Mouse (Mus musculus): ENCODE measurements at regions not wholly inside any gene's neighbourhood (a gene's known extent, or its start where the extent isn't known, plus 50 kb on each side); places are given as distances from the start of the nearest gene placed in this dataset.

GRCm38 (mm10) chr10:98751376-98752058 is 162.7 kb upstream of the Atp2b1 start:
- no peak overlapping the region for H3K4me3 ChIP-seq (ENCODE audit: low read depth, low read length)
- H3K4me1 ChIP-seq (ENCODE audit: control insufficient read depth, insufficient read depth, low read length), result no peaks in the 10 kb centered on the region
- ATAC-seq (replicated peaks; ENCODE audit: insufficient number of reproducible peaks, low FRiP score, low TSS enrichment, low read depth) (0 out of 2 replicates have a peak, but pooled peaks have one; percentile 48), DNase-seq (ENCODE audit: low spot score) (peak; percentile 36)
- H3K36me3 ChIP-seq (replicated peaks; ENCODE audit: control insufficient read depth, insufficient read depth, low read depth, low read length), result no peaks in the 10 kb centered on the region
- no peak overlapping the region for H3K4me2 ChIP-seq (ENCODE audit: low read depth, low read length)
- no peak overlapping the region for H3K27ac ChIP-seq (replicated peaks; ENCODE audit: low read depth, low read length)
- no peaks in the 10 kb centered on the region for H3K9me3 ChIP-seq (replicated peaks; ENCODE audit: control insufficient read depth, low read length)
- 53% methylated on average over 11 of the region's 11 CpGs for WGBS
- H3K27me3 ChIP-seq (ENCODE audit: control insufficient read depth, insufficient read depth, low read length), result no peaks in the 10 kb centered on the region
- no peak overlapping the region for H3K9ac ChIP-seq (replicated peaks; ENCODE audit: low read length)

GRCm38 (mm10) chr10:98761080-98761479 is 153.1 kb upstream of the Atp2b1 start:
- Histone ChIP-seq H3K9ac (replicated peaks; ENCODE audit: low read length) (no peak overlapping the region), H3K4me3 (ENCODE audit: low read depth, low read length) (no peak overlapping the region), H3K27ac (replicated peaks; ENCODE audit: low read depth, low read length) (no peak overlapping the region), H3K4me1 (ENCODE audit: control insufficient read depth, insufficient read depth, low read length) (no peaks in the 10 kb centered on the region), H3K4me2 (ENCODE audit: low read depth, low read length) (no peak overlapping the region), H3K36me3 (replicated peaks; ENCODE audit: control insufficient read depth, insufficient read depth, low read depth, low read length) (no peaks in the 10 kb centered on the region), H3K9me3 (replicated peaks; ENCODE audit: control insufficient read depth, low read length) (no peaks in the 10 kb centered on the region), H3K27me3 (ENCODE audit: control insufficient read depth, insufficient read depth, low read length) (no peaks in the 10 kb centered on the region)
- DNase-seq (ENCODE audit: low spot score), result no peak
- no peak for ATAC-seq (replicated peaks; ENCODE audit: insufficient number of reproducible peaks, low FRiP score, low TSS enrichment, low read depth)

GRCm38 (mm10) chr10:98765786-98766419 is 148.3 kb upstream of the Atp2b1 start:
- ATAC-seq (replicated peaks; ENCODE audit: insufficient number of reproducible peaks, low FRiP score, low TSS enrichment, low read depth), result no peak
- WGBS, result 71% methylated on average over 11 of the region's 11 CpGs
- Histone ChIP-seq H3K4me3 (ENCODE audit: low read depth, low read length) (no peak overlapping the region), H3K9me3 (replicated peaks; ENCODE audit: control insufficient read depth, low read length) (no peaks in the 10 kb centered on the region), H3K27me3 (ENCODE audit: control insufficient read depth, insufficient read depth, low read length) (no peaks in the 10 kb centered on the region), H3K36me3 (replicated peaks; ENCODE audit: control insufficient read depth, insufficient read depth, low read depth, low read length) (no peaks in the 10 kb centered on the region), H3K27ac (replicated peaks; ENCODE audit: low read depth, low read length) (no peak overlapping the region), H3K4me1 (ENCODE audit: control insufficient read depth, insufficient read depth, low read length) (no peaks in the 10 kb centered on the region), H3K4me2 (ENCODE audit: low read depth, low read length) (no peak overlapping the region), H3K9ac (replicated peaks; ENCODE audit: low read length) (no peak overlapping the region)
- DNase-seq (ENCODE audit: low spot score), result no peak

- 97% methylated on average over 1 of the region's 1 CpGs for WGBS
- no peak for ATAC-seq (replicated peaks; ENCODE audit: insufficient number of reproducible peaks, low FRiP score, low TSS enrichment, low read depth)
- Histone ChIP-seq H3K27me3 (ENCODE audit: control insufficient read depth, insufficient read depth, low read length) (no peaks in the 10 kb centered on the region), H3K36me3 (replicated peaks; ENCODE audit: control insufficient read depth, insufficient read depth, low read depth, low read length) (no peaks in the 10 kb centered on the region), H3K4me2 (ENCODE audit: low read depth, low read length) (no peak overlapping the region), H3K27ac (replicated peaks; ENCODE audit: low read depth, low read length) (no peak overlapping the region), H3K4me1 (ENCODE audit: control insufficient read depth, insufficient read depth, low read length) (no peaks in the 10 kb centered on the region), H3K4me3 (ENCODE audit: low read depth, low read length) (no peak overlapping the region), H3K9ac (replicated peaks; ENCODE audit: low read length) (no peak overlapping the region), H3K9me3 (replicated peaks; ENCODE audit: control insufficient read depth, low read length) (no peaks in the 10 kb centered on the region)
- DNase-seq (ENCODE audit: low spot score), result no peak
These were observed 134.4 kb upstream of the Atp2b1 start for GRCm38 (mm10) chr10:98779783-98780182.

GRCm38 (mm10) chr10:98780938-98781337 is 133.3 kb upstream of the Atp2b1 start:
- no peaks in the 10 kb centered on the region for H3K9me3 ChIP-seq (replicated peaks; ENCODE audit: control insufficient read depth, low read length)
- ATAC-seq (replicated peaks; ENCODE audit: insufficient number of reproducible peaks, low FRiP score, low TSS enrichment, low read depth), result no peak

GRCm38 (mm10) chr10:98781888-98782351 is 132.3 kb upstream of the Atp2b1 start:
- H3K27ac ChIP-seq (replicated peaks; ENCODE audit: low read depth, low read length), result no peak overlapping the region
- no peak overlapping the region for H3K4me2 ChIP-seq (ENCODE audit: low read depth, low read length)
- no peaks in the 10 kb centered on the region for H3K27me3 ChIP-seq (ENCODE audit: control insufficient read depth, insufficient read depth, low read length)
- no peak overlapping the region for H3K9ac ChIP-seq (replicated peaks; ENCODE audit: low read length)
- H3K4me3 ChIP-seq (ENCODE audit: low read depth, low read length), result no peak overlapping the region
- no peaks in the 10 kb centered on the region for H3K4me1 ChIP-seq (ENCODE audit: control insufficient read depth, insufficient read depth, low read length)
- H3K36me3 ChIP-seq (replicated peaks; ENCODE audit: control insufficient read depth, insufficient read depth, low read depth, low read length), result no peaks in the 10 kb centered on the region
- no peak for DNase-seq (ENCODE audit: low spot score)
- WGBS, result 5% methylated on average over 3 of the region's 3 CpGs
- H3K9me3 ChIP-seq (replicated peaks; ENCODE audit: control insufficient read depth, low read length), result no peaks in the 10 kb centered on the region
- ATAC-seq (replicated peaks; ENCODE audit: insufficient number of reproducible peaks, low FRiP score, low TSS enrichment, low read depth), result no peak

More at GRCm38 (mm10) chr10:98780938-98781337, 133.3 kb upstream of the Atp2b1 start:
- 84% methylated on average over 5 of the region's 5 CpGs for WGBS
- Histone ChIP-seq H3K27ac (replicated peaks; ENCODE audit: low read depth, low read length) (no peak overlapping the region), H3K4me3 (ENCODE audit: low read depth, low read length) (no peak overlapping the region), H3K36me3 (replicated peaks; ENCODE audit: control insufficient read depth, insufficient read depth, low read depth, low read length) (no peaks in the 10 kb centered on the region), H3K4me2 (ENCODE audit: low read depth, low read length) (no peak overlapping the region), H3K4me1 (ENCODE audit: control insufficient read depth, insufficient read depth, low read length) (no peaks in the 10 kb centered on the region), H3K27me3 (ENCODE audit: control insufficient read depth, insufficient read depth, low read length) (no peaks in the 10 kb centered on the region), H3K9ac (replicated peaks; ENCODE audit: low read length) (no peak overlapping the region)
- DNase-seq (ENCODE audit: low spot score), result no peak

GRCm38 (mm10) chr10:98785411-98785810 is 128.8 kb upstream of the Atp2b1 start:
- WGBS, result 78% methylated on average over 1 of the region's 1 CpGs
- DNase-seq (ENCODE audit: low spot score), result no peak

GRCm38 (mm10) chr10:98786089-98786488 is 128.1 kb upstream of the Atp2b1 start:
- Histone ChIP-seq H3K9me3 (replicated peaks; ENCODE audit: control insufficient read depth, low read length) (no peaks in the 10 kb centered on the region), H3K36me3 (replicated peaks; ENCODE audit: control insufficient read depth, insufficient read depth, low read depth, low read length) (no peaks in the 10 kb centered on the region), H3K9ac (replicated peaks; ENCODE audit: low read length) (no peak overlapping the region), H3K4me1 (ENCODE audit: control insufficient read depth, insufficient read depth, low read length) (no peaks in the 10 kb centered on the region), H3K4me2 (ENCODE audit: low read depth, low read length) (no peak overlapping the region), H3K4me3 (ENCODE audit: low read depth, low read length) (no peak overlapping the region), H3K27me3 (ENCODE audit: control insufficient read depth, insufficient read depth, low read length) (no peaks in the 10 kb centered on the region), H3K27ac (replicated peaks; ENCODE audit: low read depth, low read length) (no peak overlapping the region)
- no peak for ATAC-seq (replicated peaks; ENCODE audit: insufficient number of reproducible peaks, low FRiP score, low TSS enrichment, low read depth)
- 79% methylated on average over 4 of the region's 4 CpGs for WGBS
- DNase-seq (ENCODE audit: low spot score), result no peak

More at GRCm38 (mm10) chr10:98785411-98785810, 128.8 kb upstream of the Atp2b1 start:
- no peaks in the 10 kb centered on the region for H3K4me1 ChIP-seq (ENCODE audit: control insufficient read depth, insufficient read depth, low read length)
- no peak overlapping the region for H3K4me3 ChIP-seq (ENCODE audit: low read depth, low read length)
- no peak overlapping the region for H3K9ac ChIP-seq (replicated peaks; ENCODE audit: low read length)
- H3K36me3 ChIP-seq (replicated peaks; ENCODE audit: control insufficient read depth, insufficient read depth, low read depth, low read length), result no peaks in the 10 kb centered on the region
- no peak for ATAC-seq (replicated peaks; ENCODE audit: insufficient number of reproducible peaks, low FRiP score, low TSS enrichment, low read depth)
- no peak overlapping the region for H3K27ac ChIP-seq (replicated peaks; ENCODE audit: low read depth, low read length)
- H3K4me2 ChIP-seq (ENCODE audit: low read depth, low read length), result no peak overlapping the region
- no peaks in the 10 kb centered on the region for H3K9me3 ChIP-seq (replicated peaks; ENCODE audit: control insufficient read depth, low read length)
- H3K27me3 ChIP-seq (ENCODE audit: control insufficient read depth, insufficient read depth, low read length), result no peaks in the 10 kb centered on the region
